ENCODE assay signal across 10 mouse cellular contexts in the genomic region with DNA sequence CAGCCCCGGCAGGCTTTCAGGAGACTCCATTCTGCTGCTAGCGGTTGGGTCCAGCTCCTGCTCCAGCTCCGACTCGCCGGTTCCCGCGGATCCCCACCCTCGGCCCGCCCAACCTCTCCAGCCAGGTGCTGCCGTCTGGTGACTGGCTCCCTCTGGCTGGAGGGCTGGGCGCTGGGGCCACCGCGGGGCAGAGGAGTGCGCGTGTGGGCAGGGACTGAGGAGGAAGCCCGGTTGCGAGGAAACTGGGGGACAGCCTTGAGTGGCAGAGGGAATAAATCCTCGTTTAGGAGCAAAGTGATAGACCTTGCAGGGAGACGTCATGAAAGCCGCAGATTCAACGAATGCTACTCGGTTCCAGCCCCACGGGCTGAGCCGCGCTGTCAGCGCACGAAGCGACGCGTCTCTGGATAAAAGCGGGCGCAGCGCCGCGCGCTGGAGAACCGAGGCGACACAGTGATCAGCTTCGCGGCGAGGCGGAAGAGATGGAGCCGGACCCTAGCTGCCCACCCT. TPM values are rescaled to one million over a fixed set of nuclear protein-coding genes. Genes with fewer than 3 reads are reported as not detected.
A peak's percentile ranks its signal among the peaks of the same experiment; 100 is the strongest.
DNase-seq lines count a peak whose midpoint lies in the region; ATAC-seq and TF ChIP-seq lines count a peak whose summit lies in the region.
"Had no signal": no experiment of that assay in that cellular context is flagged by ENCODE, and none has a peak within 500 bp of the region (broad histone marks: within the 10 kb centered on the region; RNA-seq: fewer than 3 reads in every experiment).

A gene (minus strand): TSS at position 362 of the 510 bp plus-strand sequence.

- H3K27ac ChIP-seq in bone marrow macrophage, adult 2 months (ENCODE audit: insufficient read depth, low read depth, low read length), result no peak within 1 kb of the TSS
- H3K27ac ChIP-seq in embryonic facial prominence, embryonic 15.5 days (replicated peaks), result no peak within 1 kb of the TSS
- peak within 1 kb of the TSS; percentile 76 for H3K27ac ChIP-seq in hindbrain, embryonic 16.5 days (ENCODE audit: low read depth, low read length)
- no peak within 1 kb of the TSS for H3K27ac ChIP-seq in limb, embryonic 14.5 days (replicated peaks; ENCODE audit: low read depth, low read length)
- no peak within 1 kb of the TSS for H3K27ac ChIP-seq in stomach, embryonic 14.5 days (ENCODE audit: low read length)

- H3K36me3 ChIP-seq in embryonic facial prominence, embryonic 15.5 days, result no peaks in the 10 kb centered on the region
- H3K36me3 ChIP-seq in hindbrain, embryonic 16.5 days (ENCODE audit: control insufficient read depth, insufficient read depth, low read length), result no peaks in the 10 kb centered on the region
- H3K36me3 ChIP-seq in limb, embryonic 14.5 days (ENCODE audit: control insufficient read depth, insufficient read depth, low read length), result no peaks in the 10 kb centered on the region
- H3K36me3 ChIP-seq in stomach, embryonic 14.5 days (ENCODE audit: control insufficient read depth, insufficient read depth, low read length), result no peaks in the 10 kb centered on the region

- H3K4me1 ChIP-seq in bone marrow macrophage, adult 2 months (ENCODE audit: control insufficient read depth, insufficient read depth, low read length), result peaks cover 3% of the 10 kb centered on the region; the same call in 1 of the 2 replicates
- H3K4me1 ChIP-seq in embryonic facial prominence, embryonic 15.5 days, result 0 out of 2 replicates have a peak, but pooled peaks cover 7% of the 10 kb centered on the region
- peaks cover 14% of the 10 kb centered on the region for H3K4me1 ChIP-seq in hindbrain, embryonic 16.5 days (ENCODE audit: control insufficient read depth, insufficient read depth, low read depth, low read length)
- no peaks in the 10 kb centered on the region for H3K4me1 ChIP-seq in limb, embryonic 14.5 days (ENCODE audit: control insufficient read depth, insufficient read depth, low read length)
- peaks cover 5% of the 10 kb centered on the region; the same call in 1 of the 2 replicates for H3K4me1 ChIP-seq in stomach, embryonic 14.5 days (ENCODE audit: control insufficient read depth, insufficient read depth, low read length)

- intact Hi-C loops in gastrocnemius, postnatal 14 days (cut with DNase I; ENCODE audit: low total_unique reads), result no loop called here

- H3K27me3 ChIP-seq in embryonic facial prominence, embryonic 15.5 days, result peaks cover 46% of the 10 kb centered on the region
- H3K27me3 ChIP-seq in hindbrain, embryonic 16.5 days (replicated peaks; ENCODE audit: control insufficient read depth, insufficient read depth, low read length), result no peaks in the 10 kb centered on the region
- peaks cover 38% of the 10 kb centered on the region for H3K27me3 ChIP-seq in limb, embryonic 14.5 days (ENCODE audit: control insufficient read depth, insufficient read depth, low read length)
- H3K27me3 ChIP-seq in stomach, embryonic 14.5 days (ENCODE audit: control insufficient read depth, insufficient read depth, low read length), result peaks cover 21% of the 10 kb centered on the region

- peak within 1 kb of the TSS; percentile 62 for H3K4me3 ChIP-seq in bone marrow macrophage, adult 2 months (ENCODE audit: insufficient read depth, low read length)
- peak within 1 kb of the TSS; percentile 25 for H3K4me3 ChIP-seq in embryonic facial prominence, embryonic 15.5 days (replicated peaks)
- H3K4me3 ChIP-seq in hindbrain, embryonic 16.5 days (ENCODE audit: low read length), result peak within 1 kb of the TSS; percentile 57
- 0 out of 2 replicates have a peak within 1 kb of the TSS, but pooled peaks have one; percentile 10 for H3K4me3 ChIP-seq in limb, embryonic 14.5 days (replicated peaks; ENCODE audit: low read length)
- H3K4me3 ChIP-seq in stomach, embryonic 14.5 days (ENCODE audit: low read depth, low read length), result peak within 1 kb of the TSS; percentile 20; the same call in 1 of the 2 replicates

- ATAC-seq in embryonic facial prominence, embryonic 15.5 days (ENCODE audit: insufficient number of reproducible peaks, low FRiP score, low TSS enrichment, low read depth), result peak; percentile 54; the same call in 1 of the 2 replicates
- ATAC-seq in hindbrain, embryonic 16.5 days, result peak; percentile 90
- no peak for ATAC-seq in limb, embryonic 14.5 days (ENCODE audit: low FRiP score, low read depth)
- ATAC-seq in stomach, embryonic 14.5 days (ENCODE audit: insufficient number of reproducible peaks, insufficient read depth, low FRiP score, low read depth), result no peak
- ATAC-seq in activated CD4-positive, CD25-positive, alpha-beta regulatory T cell, adult 4 months, result no peak

- TF ChIP-seq CTCF in bone marrow macrophage, adult 2 months (IDR thresholded peaks at IDR 0.05; ENCODE audit: low read depth, low read length), result peak; percentile 56

- no peak within 1 kb of the TSS for H3K9ac ChIP-seq in embryonic facial prominence, embryonic 15.5 days
- H3K9ac ChIP-seq in hindbrain, embryonic 16.5 days (ENCODE audit: low read depth, low read length), result peak within 1 kb of the TSS; percentile 72
- H3K9ac ChIP-seq in limb, embryonic 14.5 days (ENCODE audit: low read depth, low read length, severe bottlenecking), result no peak within 1 kb of the TSS
- H3K9ac ChIP-seq in stomach, embryonic 14.5 days (replicated peaks; ENCODE audit: low read depth, low read length), result no peak within 1 kb of the TSS; the same call in 1 of the 2 replicates

- under 1% methylated on average over 43 of the region's 43 CpGs for WGBS in embryonic facial prominence, embryonic 15.5 days
- WGBS in hindbrain, embryonic 16.5 days, result 0% methylated on average over 43 of the region's 43 CpGs
- WGBS in limb, embryonic 14.5 days, result under 1% methylated on average over 43 of the region's 43 CpGs
- 1% methylated on average over 43 of the region's 43 CpGs for WGBS in stomach, embryonic 14.5 days

- peak; percentile 9 for DNase-seq in gastrocnemius, postnatal 10 days
- no peak for DNase-seq in gastrocnemius, postnatal 14 days
- DNase-seq in limb, embryonic 14.5 days (ENCODE audit: low spot score), result no peak

- H3K9me3 ChIP-seq in embryonic facial prominence, embryonic 15.5 days (replicated peaks), result no peaks in the 10 kb centered on the region
- H3K9me3 ChIP-seq in hindbrain, embryonic 16.5 days (ENCODE audit: control insufficient read depth, low read length), result no peaks in the 10 kb centered on the region
- H3K9me3 ChIP-seq in limb, embryonic 14.5 days (ENCODE audit: control insufficient read depth, low read length), result no peaks in the 10 kb centered on the region
- H3K9me3 ChIP-seq in stomach, embryonic 14.5 days (ENCODE audit: control insufficient read depth, low read depth, low read length), result no peaks in the 10 kb centered on the region

- peak within 1 kb of the TSS; percentile 43 for H3K4me2 ChIP-seq in embryonic facial prominence, embryonic 15.5 days (replicated peaks)
- peak within 1 kb of the TSS; percentile 71 for H3K4me2 ChIP-seq in hindbrain, embryonic 16.5 days (ENCODE audit: low read length)
- peak within 1 kb of the TSS; percentile 19; the same call in 1 of the 2 replicates for H3K4me2 ChIP-seq in limb, embryonic 14.5 days (replicated peaks; ENCODE audit: low read depth, low read length, severe bottlenecking)
- peak within 1 kb of the TSS; percentile 47 for H3K4me2 ChIP-seq in stomach, embryonic 14.5 days (replicated peaks; ENCODE audit: low read depth, low read length)

- no peak for TF ChIP-seq POLR2A in bone marrow macrophage, adult 2 months (IDR thresholded peaks at IDR 0.05; ENCODE audit: borderline replicate concordance, low read depth, low read length)
- no peak for TF ChIP-seq POLR2A in limb, embryonic 14.5 days (IDR thresholded peaks at IDR 0.05; ENCODE audit: borderline replicate concordance, extremely low read depth, insufficient read depth, insufficient read length)

RNA-seq across cellular contexts. Expression of the gene that starts here (rescaled TPM):
- not detected for total RNA-seq in gastrocnemius, postnatal 10 days (2021)
- total RNA-seq in gastrocnemius, postnatal 14 days (2021), result under 1 TPM in 1 of 2 experiments, not detected in 1; 0.10 TPM
- polyA plus RNA-seq in bone marrow macrophage, adult 2 months (2012; ENCODE audit: insufficient read depth, insufficient read length, missing spikeins), result not detected in 2 replicates
- polyA plus RNA-seq in embryonic facial prominence, embryonic 15.5 days (2015; fragmentation: Nextera tagmentation; extraction: Ambion mirVana), result 0.14 and 0.32 TPM in 2 replicates
- 3.8 and 6.2 TPM in 2 replicates for polyA plus RNA-seq in hindbrain, embryonic 16.5 days (2015; fragmentation: Nextera tagmentation; extraction: Ambion mirVana)
- polyA plus RNA-seq in limb, embryonic 14.5 days (2012; rRNA removed), result 0.03 TPM in 1 of 2 replicates, not detected in the other
- polyA plus RNA-seq in limb, embryonic 14.5 days (2014; fragmentation: Nextera tagmentation; extraction: Ambion mirVana), result not detected in 2 replicates
- 0.39 TPM in 2 replicates for polyA plus RNA-seq in stomach, embryonic 14.5 days (2014; fragmentation: Nextera tagmentation; extraction: Ambion mirVana)
- not detected for polyA plus RNA-seq in activated CD4-positive, CD25-positive, alpha-beta regulatory T cell, adult 4 months (2017; shearing (Covaris generic))
- total RNA-seq: heart, postnatal 10 days had no signal
- polyA plus RNA-seq: C2C12 had no signal

Comparison
In these comparisons a context has a peak if more than half of its experiments do, and no peak if none do; other contexts are left out.
1. Peak in DNase-seq in gastrocnemius, postnatal 10 days; RNA of the gene not detected or under 1 TPM.
2. Peak in ATAC-seq, H3K4me3 ChIP-seq and H3K4me2 ChIP-seq in embryonic facial prominence, embryonic 15.5 days; RNA of the gene not detected or under 1 TPM.
3. H3K4me3 ChIP-seq: peak in every context shown above with its lines; median percentile 62 in bone marrow macrophage, adult 2 months; 57 in hindbrain, embryonic 16.5 days; 25 in embryonic facial prominence, embryonic 15.5 days; 20 in stomach, embryonic 14.5 days; 10 in limb, embryonic 14.5 days.
4. H3K4me2 ChIP-seq: peak in every context shown above with its lines; median percentile 71 in hindbrain, embryonic 16.5 days; 47 in stomach, embryonic 14.5 days; 43 in embryonic facial prominence, embryonic 15.5 days; 19 in limb, embryonic 14.5 days.